Mouse (Mus musculus) kidney, postnatal 0 days (tissue): ENCODE measurements around the gene Peg12. TPM values are rescaled to one million over a fixed set of nuclear protein-coding genes. Genes with fewer than 3 reads are reported as not detected.

Source experiments
- ATAC-seq: fragments of 200-750 bp; cut with Nextera tagmentation; replicated peaks from 2 replicates; pipeline ENCODE4 v1.8.0; 2017; ENCODE audit warnings: low read depth, moderate number of reproducible peaks, moderate TSS enrichment, moderate library complexity; ENCODE audit not compliant: low FRiP score
- DNase-seq: peaks from one replicate; pipeline ENCODE4 v3.0.0-alpha.2; 2016; ENCODE audit warnings: low spot score
- H3K27ac ChIP-seq: fragments of 300-500 bp; sonication (generic); 2 replicates; pipeline ENCODE4 v1.5.1; 2014; ENCODE audit warnings: mild to moderate bottlenecking
- H3K27me3 ChIP-seq: fragments of 300-500 bp; sonication (generic); 2 replicates; pipeline ENCODE4 v1.6.1; 2014; ENCODE audit warnings: low read length, mixed read lengths; ENCODE audit not compliant: insufficient read depth
- H3K36me3 ChIP-seq: fragments of 300-500 bp; sonication (generic); 2 replicates; pipeline ENCODE4 v1.6.1; 2014; ENCODE audit warnings: low read length, mixed read lengths; ENCODE audit not compliant: insufficient read depth
- H3K4me1 ChIP-seq: fragments of 300-500 bp; sonication (generic); replicated peaks from 2 replicates; pipeline ENCODE4 v1.6.1; 2014; ENCODE audit warnings: antibody characterized with exemption, low read length, mixed read lengths; ENCODE audit not compliant: insufficient read depth
- H3K4me2 ChIP-seq: fragments of 300-500 bp; sonication (generic); 2 replicates; pipeline ENCODE4 v1.6.1; 2014; ENCODE audit warnings: mild to moderate bottlenecking, low read length, moderate library complexity, mixed read lengths
- H3K4me3 ChIP-seq: fragments of 300-500 bp; sonication (generic); replicated peaks from 2 replicates; pipeline ENCODE4 v1.5.1; 2014; ENCODE audit warnings: low read depth, low read length
- H3K9ac ChIP-seq: fragments of 300-500 bp; sonication (generic); 2 replicates; pipeline ENCODE4 v1.6.1; 2014; ENCODE audit warnings: low read depth, low read length
- H3K9me3 ChIP-seq: fragments of 300-500 bp; sonication (generic); replicated peaks from 2 replicates; pipeline ENCODE4 v1.6.1; 2016; ENCODE audit warnings: low read length, inconsistent platforms, mixed read lengths
- CTCF ChIP-seq: IDR thresholded peaks from 2 replicates; pipeline ENCODE4 v1.5.1; 2016; ENCODE audit warnings: antibody characterized with exemption, low read depth, mild to moderate bottlenecking, moderate library complexity
- WGBS: fragments of 180-500 bp; shearing (Covaris S2); extraction: QIAGEN DNeasy Blood & Tissue Kit; methylation state at CpG from one replicate; pipeline ENCODE4 v1.1.7; 2014; 5-methylcytosine and 5-hydroxymethylcytosine counted together
- polyA plus RNA-seq: library from polyadenylated mRNA; unstranded; fragments of >200 nt; fragmentation: Nextera tagmentation; extraction: Ambion mirVana; gene quantifications from 2 replicates; pipeline ENCODE4 v1.2.1, GENCODE M21; 2015

Gene Peg12
- polyA plus RNA-seq, 1 experiment from 2014 or later: 18.4 TPM

DNA sequence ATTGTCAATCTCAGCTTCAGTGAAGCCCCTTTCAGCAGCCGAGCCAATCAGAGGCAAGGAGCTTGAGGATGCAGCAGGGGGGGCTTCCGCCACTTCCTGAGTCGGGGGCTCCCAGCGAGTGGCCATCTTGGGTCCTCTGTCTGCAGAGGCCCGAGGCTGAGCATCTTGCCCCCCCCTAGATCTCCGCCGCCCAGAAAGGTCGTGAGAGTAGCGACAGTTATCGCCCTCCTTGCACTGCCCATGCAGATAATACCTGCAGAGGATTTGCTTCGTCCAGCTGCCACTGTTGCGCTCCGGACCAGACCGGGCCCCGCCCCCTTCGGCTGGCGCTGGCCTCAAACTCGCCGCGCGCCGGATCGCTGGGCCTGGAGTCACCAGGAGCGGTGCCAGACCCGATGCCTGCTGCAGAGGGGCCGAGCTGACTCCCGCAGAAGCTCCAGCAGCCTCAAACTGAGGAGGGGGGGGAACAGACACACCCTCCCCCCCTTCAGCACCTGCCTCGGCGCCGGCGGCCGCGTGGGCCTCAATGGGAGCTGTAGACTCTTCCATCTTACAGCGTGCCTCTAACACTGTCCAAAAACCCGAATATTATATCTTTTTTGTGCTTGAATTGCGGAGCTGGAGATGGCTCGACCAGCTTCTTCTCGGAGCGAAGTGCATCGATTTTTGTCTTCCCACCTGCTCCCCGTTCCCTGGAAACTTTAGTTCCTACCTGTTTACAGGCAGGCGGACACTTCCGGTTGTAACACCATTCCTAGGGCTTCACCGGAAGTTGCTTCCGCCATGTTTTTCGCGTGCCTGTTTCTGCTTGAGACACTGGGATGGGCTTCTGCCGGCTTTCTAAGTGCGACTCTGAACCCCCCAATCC, 44.6 kb downstream of the Peg12 start, which contains the start of gene Mkrn3:
Mkrn3 (minus strand) TSS at position 647 of the 868 bp plus-strand sequence.
- Histone ChIP-seq H3K4me2 (peak within 1 kb of the TSS; percentile 65), H3K4me1 (no peaks in the 10 kb centered on the region; the same call in 1 of the 2 replicates), H3K27me3 (no peaks in the 10 kb centered on the region), H3K36me3 (no peaks in the 10 kb centered on the region), H3K4me3 (peak within 1 kb of the TSS; percentile 77), H3K27ac (no peak within 1 kb of the TSS), H3K9me3 (no peaks in the 10 kb centered on the region), H3K9ac (peak within 1 kb of the TSS; percentile 74)
- TF ChIP-seq CTCF: no peak
- ATAC-seq (peak; percentile 83), DNase-seq (peak; percentile 89)
- 25% methylated on average over 49 of the region's 49 CpGs for WGBS

DNA sequence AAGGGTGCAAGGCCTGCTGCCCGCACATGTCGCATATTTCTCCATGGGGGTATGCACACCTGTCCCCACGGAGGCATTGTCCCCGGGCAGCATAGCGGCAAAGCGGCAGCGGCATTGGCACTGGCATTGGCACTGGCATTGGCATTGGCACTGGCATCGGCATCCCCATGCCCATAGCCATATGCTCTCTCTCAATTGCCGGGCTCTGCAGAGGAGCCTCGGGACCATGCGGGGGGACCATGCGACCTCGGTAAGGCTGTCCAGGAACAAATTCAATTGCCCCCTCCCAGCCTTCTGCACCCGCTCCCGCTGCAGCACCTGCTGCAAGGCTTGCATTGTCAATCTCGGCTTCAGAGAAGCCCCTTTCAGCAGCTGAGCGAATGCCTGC, 45.2 kb downstream of the Peg12 start:
- no peak for ATAC-seq
- no peak overlapping the region for H3K27ac ChIP-seq
- no peak for DNase-seq
- no peaks in the 10 kb centered on the region for H3K9me3 ChIP-seq
- no peaks in the 10 kb centered on the region; the same call in 1 of the 2 replicates for H3K4me1 ChIP-seq
- peak overlapping the region; percentile 77 for H3K4me3 ChIP-seq
- H3K4me2 ChIP-seq: peak overlapping the region; percentile 65
- TF ChIP-seq CTCF: no peak
- WGBS: 63% methylated on average over 17 of the region's 17 CpGs
- H3K27me3 ChIP-seq: no peaks in the 10 kb centered on the region
- H3K36me3 ChIP-seq: no peaks in the 10 kb centered on the region
- peak overlapping the region; percentile 74; the same call in 1 of the 2 replicates for H3K9ac ChIP-seq

DNA sequence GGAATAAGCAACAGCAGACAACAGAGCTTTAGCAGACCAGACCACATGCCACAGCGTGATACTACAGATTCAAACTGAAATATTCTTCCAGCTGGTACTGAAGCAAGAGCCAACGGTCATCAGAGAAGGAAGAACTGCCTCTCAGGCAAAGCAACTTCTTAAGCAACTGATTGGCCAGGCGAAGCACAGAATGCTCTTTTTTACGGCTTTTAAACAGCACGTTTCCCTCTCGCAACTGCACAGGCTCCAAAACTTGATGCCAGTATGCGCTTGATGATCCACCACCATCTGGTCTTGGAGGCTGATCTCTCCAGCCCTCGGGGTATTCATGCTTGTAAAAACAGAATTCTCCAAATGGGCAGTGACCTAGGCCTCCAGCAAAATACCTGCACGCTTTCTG, 46.0 kb downstream of the Peg12 start:
- H3K9ac ChIP-seq: no peak overlapping the region
- WGBS: 80% methylated on average over 9 of the region's 9 CpGs
- no peaks in the 10 kb centered on the region; the same call in 1 of the 2 replicates for H3K4me1 ChIP-seq
- ATAC-seq (no peak), DNase-seq (no peak)
- peak overlapping the region; percentile 65; the same call in 1 of the 2 replicates for H3K4me2 ChIP-seq
- no peak for TF ChIP-seq CTCF
- H3K9me3 ChIP-seq: no peaks in the 10 kb centered on the region
- no peak overlapping the region for H3K4me3 ChIP-seq
- H3K36me3 ChIP-seq: no peaks in the 10 kb centered on the region
- no peaks in the 10 kb centered on the region for H3K27me3 ChIP-seq
- H3K27ac ChIP-seq: no peak overlapping the region

DNA sequence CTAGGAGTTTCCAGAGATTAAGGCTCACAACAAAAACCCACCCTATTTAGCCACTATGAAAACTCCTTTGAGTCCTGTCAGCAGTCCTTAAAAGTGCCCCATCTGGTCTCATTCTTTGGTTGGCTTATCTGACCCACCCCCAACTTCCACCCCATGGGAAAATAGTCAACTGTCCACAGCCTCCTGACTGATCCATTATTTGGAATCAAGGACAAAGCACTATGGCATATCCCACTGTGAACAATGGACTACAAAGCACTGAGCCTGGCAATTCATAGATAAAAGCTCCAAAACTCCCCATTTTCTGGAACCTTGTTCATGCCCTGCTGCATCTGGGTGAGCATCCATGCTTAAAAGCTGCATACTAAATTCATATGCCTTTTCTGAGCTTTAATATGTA, 48.1 kb downstream of the Peg12 start:
- no peak for ATAC-seq
- Histone ChIP-seq H3K27me3 (no peaks in the 10 kb centered on the region), H3K27ac (no peak overlapping the region), H3K4me1 (no peaks in the 10 kb centered on the region; the same call in 1 of the 2 replicates), H3K9ac (no peak overlapping the region), H3K9me3 (no peaks in the 10 kb centered on the region), H3K4me3 (no peak overlapping the region), H3K4me2 (no peak overlapping the region), H3K36me3 (no peaks in the 10 kb centered on the region)
- DNase-seq: no peak
- TF ChIP-seq CTCF: no peak

DNA sequence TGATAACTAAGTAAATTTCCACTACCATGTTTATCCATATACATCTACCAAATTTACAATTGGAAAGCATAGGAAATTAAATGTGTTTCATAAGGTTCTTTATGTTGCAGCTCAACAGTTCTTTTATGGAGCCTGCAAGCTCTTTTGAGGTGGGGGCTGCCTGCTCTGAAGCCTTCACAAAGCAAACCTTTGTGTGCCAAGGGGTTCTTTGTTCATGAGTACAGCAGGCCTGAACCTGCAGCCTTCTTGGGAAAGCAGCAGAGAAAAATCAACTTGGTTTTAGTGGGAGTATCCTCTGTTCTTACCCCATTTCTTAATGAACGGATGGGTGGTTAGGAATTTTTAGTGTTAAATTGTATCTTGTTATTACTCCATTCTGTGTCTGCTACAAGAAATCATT, 49.1 kb downstream of the Peg12 start:
- H3K4me1 ChIP-seq: no peaks in the 10 kb centered on the region; the same call in 1 of the 2 replicates
- H3K36me3 ChIP-seq: no peaks in the 10 kb centered on the region
- 65% methylated on average over 1 of the region's 1 CpGs for WGBS
- H3K4me2 ChIP-seq: no peak overlapping the region
- no peak for DNase-seq
- no peak overlapping the region for H3K27ac ChIP-seq
- ATAC-seq: no peak
- no peaks in the 10 kb centered on the region for H3K27me3 ChIP-seq
- no peak for TF ChIP-seq CTCF
- H3K9me3 ChIP-seq: no peaks in the 10 kb centered on the region
- no peak overlapping the region for H3K4me3 ChIP-seq
- no peak overlapping the region for H3K9ac ChIP-seq

Other genes with a start within 250 kb of the Peg12 start
- gene Ndn, start 117.9 kb downstream of the Peg12 start, polyA plus RNA-seq: 50.7 and 51.5 TPM in 2 replicates
- 0.09 TPM in 1 of 2 replicates, not detected in the other for gene Magel2, start 87.5 kb downstream of the Peg12 start, polyA plus RNA-seq
- 3.6 and 4.2 TPM in 2 replicates for gene Mkrn3, start 44.4 kb downstream of the Peg12 start, polyA plus RNA-seq